In the genomic region with DNA sequence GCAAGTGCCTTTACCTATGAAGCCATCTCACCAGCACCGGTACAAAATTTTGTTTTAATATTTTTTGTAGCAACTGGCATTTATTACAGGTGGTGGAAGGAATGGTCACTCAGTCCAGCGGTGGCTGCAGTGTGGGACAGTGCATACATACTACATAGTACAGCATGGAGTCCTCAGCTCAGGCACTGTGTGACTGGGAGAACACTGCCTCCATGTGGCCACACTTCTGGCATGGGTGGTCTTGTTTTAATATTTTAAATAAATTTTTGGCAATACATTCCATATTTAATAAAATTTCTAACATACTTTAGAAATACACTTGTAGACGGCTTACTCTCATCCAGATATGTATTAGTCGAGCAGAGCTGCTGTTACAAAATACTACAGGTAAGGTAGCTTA, we compare ENCODE assay signal across 28 mouse cellular contexts. TPM values are rescaled to one million over a fixed set of nuclear protein-coding genes. Genes with fewer than 3 reads are reported as not detected.
DNase-seq lines count a peak whose midpoint lies in the region; ATAC-seq and TF ChIP-seq lines count a peak whose summit lies in the region.
"Had no signal": no experiment of that assay in that cellular context is flagged by ENCODE, and none has a peak within 500 bp of the region (broad histone marks: within the 10 kb centered on the region; RNA-seq: fewer than 3 reads in every experiment).

No protein-coding gene starts in this region.

- H3K9me3 ChIP-seq in lung, embryonic 14.5 days (ENCODE audit: low read depth, low read length), result no peaks in the 10 kb centered on the region
- H3K9me3 ChIP-seq in CH12.LX (replicated peaks; ENCODE audit: low read length), result no peaks in the 10 kb centered on the region
- H3K9me3 ChIP-seq: embryonic facial prominence, embryonic 10.5 days; embryonic facial prominence, embryonic 12.5 days; forebrain, embryonic 13.5 days; forebrain, embryonic 15.5 days had no signal

- dilution Hi-C loops in CH12.LX (cut with MboI; ENCODE audit: extremely low pct_ligation_motif_present, extremely low pct_unique_long_range_greater_than_20kb, low sequenced_read_pairs), result no loop called here

- H3K27me3 ChIP-seq in kidney, adult 2 months (replicated peaks; ENCODE audit: control insufficient read depth, insufficient read depth, low read length), result no peaks in the 10 kb centered on the region
- H3K27me3 ChIP-seq in lung, embryonic 14.5 days (ENCODE audit: insufficient read depth, low read length), result no peaks in the 10 kb centered on the region
- H3K27me3 ChIP-seq in CH12.LX (replicated peaks), result no peaks in the 10 kb centered on the region
- H3K27me3 ChIP-seq: embryonic facial prominence, embryonic 12.5 days; forebrain, embryonic 13.5 days; forebrain, embryonic 15.5 days had no signal

- no peaks in the 10 kb centered on the region for H3K79me2 ChIP-seq in CH12.LX (replicated peaks; ENCODE audit: control insufficient read depth, extremely low read depth, insufficient read depth, poor library complexity, severe bottlenecking)

- H3K27ac ChIP-seq in kidney, adult 2 months (ENCODE audit: insufficient read depth, low read depth, low read length), result no peak overlapping the region
- H3K27ac ChIP-seq in lung, embryonic 14.5 days (ENCODE audit: low read depth), result no peak overlapping the region
- H3K27ac ChIP-seq in CH12.LX (ENCODE audit: insufficient read depth, low read depth), result no peak overlapping the region
- H3K27ac ChIP-seq: embryonic facial prominence, embryonic 10.5 days; embryonic facial prominence, embryonic 12.5 days; forebrain, embryonic 13.5 days; forebrain, embryonic 15.5 days had no signal

- no peaks in the 10 kb centered on the region for H3K4me1 ChIP-seq in kidney, adult 2 months (ENCODE audit: control insufficient read depth, insufficient read depth, low read length)
- no peaks in the 10 kb centered on the region for H3K4me1 ChIP-seq in lung, embryonic 14.5 days (ENCODE audit: insufficient read depth)
- H3K4me1 ChIP-seq in CH12.LX (ENCODE audit: control insufficient read depth in 1 of 2, insufficient read depth in 2 of 2), result peaks cover 10 to 17% of the 10 kb centered on the region in 2 experiments
- H3K4me1 ChIP-seq: embryonic facial prominence, embryonic 10.5 days; embryonic facial prominence, embryonic 12.5 days; forebrain, embryonic 13.5 days; forebrain, embryonic 15.5 days had no signal

- no peak for TF ChIP-seq POLR2A in kidney, adult 2 months (IDR thresholded peaks at IDR 0.05; ENCODE audit: low read depth, low read length)
- TF ChIP-seq POLR2A in CH12.LX (IDR thresholded peaks at IDR 0.05; ENCODE audit: low read depth, low read length), result no peak

- TF ChIP-seq CTCF in kidney, adult 2 months (conservative IDR thresholded peaks at IDR 0.05; ENCODE audit: insufficient read depth, insufficient read length, low read depth, low read length), result 0 out of 2 replicates have a peak, but pooled peaks have one; percentile 5
- peak; percentile 13; the same call in 1 of the 2 replicates for TF ChIP-seq CTCF in lung, embryonic 14.5 days (IDR thresholded peaks at IDR 0.05; ENCODE audit: low read depth)
- TF ChIP-seq CTCF in CH12.LX (conservative IDR thresholded peaks at IDR 0.05 in 1 of 2, IDR thresholded peaks at IDR 0.05 in 1 of 2; ENCODE audit: low read depth in 2 of 2, low read length in 2 of 2), result peak in 1 of 2 experiments; percentile 59; a peak in 2 of 4 replicates

- no peak overlapping the region for H3K9ac ChIP-seq in lung, embryonic 14.5 days
- no peak overlapping the region for H3K9ac ChIP-seq in CH12.LX (ENCODE audit: insufficient read depth, low read depth)
- H3K9ac ChIP-seq: embryonic facial prominence, embryonic 12.5 days; forebrain, embryonic 13.5 days; forebrain, embryonic 15.5 days; forebrain, postnatal 0 days had no signal

- H3K36me3 ChIP-seq in kidney, adult 2 months (ENCODE audit: control insufficient read depth, insufficient read depth, low read length), result no peaks in the 10 kb centered on the region
- H3K36me3 ChIP-seq in lung, embryonic 14.5 days (ENCODE audit: insufficient read depth), result no peaks in the 10 kb centered on the region
- H3K36me3 ChIP-seq in CH12.LX (replicated peaks in 1 of 2; ENCODE audit: control insufficient read depth in 1 of 2, insufficient read depth in 1 of 2, low read length in 1 of 2), result no peaks in the 10 kb centered on the region
- H3K36me3 ChIP-seq: embryonic facial prominence, embryonic 10.5 days; embryonic facial prominence, embryonic 12.5 days; forebrain, embryonic 15.5 days had no signal

- peak; percentile 57 for TF ChIP-seq RAD21 in CH12.LX (IDR thresholded peaks at IDR 0.05; ENCODE audit: low read depth, low read length)

- no peak overlapping the region for H3K4me2 ChIP-seq in lung, embryonic 14.5 days
- H3K4me2 ChIP-seq in CH12.LX (ENCODE audit: insufficient read depth, low read depth, poor library complexity, severe bottlenecking), result no peak overlapping the region
- H3K4me2 ChIP-seq: embryonic facial prominence, embryonic 12.5 days; forebrain, embryonic 13.5 days; forebrain, embryonic 15.5 days had no signal

- ATAC-seq in lung, embryonic 14.5 days (ENCODE audit: insufficient read depth), result no peak
- ATAC-seq: activated CD4-positive, CD25-positive, alpha-beta regulatory T cell, adult 4 months; CD4-positive, CD25-positive, alpha-beta regulatory T cell, adult 4 months; forebrain, embryonic 13.5 days; forebrain, embryonic 15.5 days; forebrain, postnatal 0 days had no signal

- H3K4me3 ChIP-seq in kidney, adult 2 months (ENCODE audit: insufficient read depth, low read depth, low read length), result no peak overlapping the region
- no peak overlapping the region for H3K4me3 ChIP-seq in lung, embryonic 14.5 days (ENCODE audit: low read depth, low read length)
- no peak overlapping the region for H3K4me3 ChIP-seq in CH12.LX (replicated peaks in 1 of 3; ENCODE audit: low read depth in 2 of 3, low read length in 2 of 3, poor library complexity in 1 of 3)
- H3K4me3 ChIP-seq: embryonic facial prominence, embryonic 10.5 days; embryonic facial prominence, embryonic 12.5 days; forebrain, embryonic 13.5 days; forebrain, embryonic 15.5 days had no signal

- DNase-seq in kidney, adult 2 months, result no peak
- DNase-seq in kidney, adult 11 months, result no peak
- no peak for DNase-seq in lung, embryonic 14.5 days
- DNase-seq in lung, postnatal 25 days (ENCODE audit: low spot score), result no peak
- no peak for DNase-seq in CH12.LX (ENCODE audit: extremely low read depth)
- no peak for DNase-seq in ovary, postnatal 14 days (ENCODE audit: low spot score)
- no peak for DNase-seq in urinary bladder, postnatal 36 days (ENCODE audit: low spot score in 2 of 2)
- DNase-seq: adrenal gland, adult 8-10 months; adrenal gland, postnatal 14 days; adrenal gland, postnatal 36 days; B cell, adult 2 months; cerebellum, adult 11-12 months; cerebellum, adult 2 months; cerebellum, adult 9-10 months; cerebellum, postnatal 10 days; cerebellum, postnatal 25 days; forebrain, postnatal 0 days had no signal

- WGBS in kidney, adult 2 months, result 92% methylated on average over 4 of the region's 4 CpGs
- WGBS in lung, embryonic 14.5 days, result 72% methylated on average over 4 of the region's 4 CpGs

- in situ Hi-C loops in CH12.LX (cut with MboI; ENCODE audit: low pct_ligation_motif_present, low pct_unique_long_range_greater_than_20kb, low sequenced_read_pairs), result no loop called here

- no peak for TF ChIP-seq EP300 in CH12.LX (IDR thresholded peaks at IDR 0.05; ENCODE audit: low read length)

TF ChIP-seq in CH12.LX, 34 proteins besides CTCF, POLR2A, EP300 and RAD21:
- TF ChIP-seq SMC3 (IDR thresholded peaks at IDR 0.05; ENCODE audit: low read depth, low read length) (peak; percentile 54), JUN (IDR thresholded peaks at IDR 0.05; ENCODE audit: insufficient read depth, low read depth, low read length) (no peak)
TF ChIP-seq in CH12.LX: peak in this region for 1.

RNA-seq across cellular contexts. Expression of a gene that starts 23.0 kb away (rescaled TPM):
- 4.4 and 4.6 TPM in 2 replicates for polyA plus RNA-seq in kidney, adult 2 months (2012; rRNA removed)
- 5.6 and 6.0 TPM in 2 replicates for polyA plus RNA-seq in lung, embryonic 14.5 days (2014; fragmentation: Nextera tagmentation; extraction: Ambion mirVana)
- 14.0 and 15.4 TPM in 2 replicates for total RNA-seq in CH12.LX (2012; rRNA removed)
- 25.0 and 26.4 TPM in 2 replicates for total RNA-seq in CH12.LX (2014; rRNA removed)
- polyA plus RNA-seq in CH12.LX (2012; ENCODE audit: insufficient read length, low read depth), result 10.0 and 10.7 TPM in 2 replicates

RNA-seq across cellular contexts. Expression of a gene that starts 45.6 kb away (rescaled TPM):
- polyA plus RNA-seq in kidney, adult 2 months (2012; rRNA removed), result not detected in 2 replicates
- not detected in 2 replicates for polyA plus RNA-seq in lung, embryonic 14.5 days (2014; fragmentation: Nextera tagmentation; extraction: Ambion mirVana)
- 223 and 280 TPM in 2 replicates for total RNA-seq in CH12.LX (2012; rRNA removed)
- total RNA-seq in CH12.LX (2014; rRNA removed), result 2.1 and 2.6 TPM in 2 replicates
- 12.9 and 14.2 TPM in 2 replicates for polyA plus RNA-seq in CH12.LX (2012; ENCODE audit: insufficient read length, low read depth)
- total RNA-seq: adrenal gland, adult 18-20 months; adrenal gland, adult 8-10 months; adrenal gland, postnatal 14 days; adrenal gland, postnatal 36 days; forebrain, postnatal 0 days; MEL had no signal
- polyA plus RNA-seq: activated CD4-positive, CD25-positive, alpha-beta regulatory T cell, adult 4 months; CD4-positive, CD25-positive, alpha-beta regulatory T cell, adult 4 months; cerebellum, adult 2 months; cortical plate, adult 2 months; embryonic facial prominence, embryonic 10.5 days; embryonic facial prominence, embryonic 12.5 days; embryonic facial prominence, embryonic 14.5 days; forebrain, embryonic 11.5 days; forebrain, embryonic 13.5 days; forebrain, embryonic 15.5 days; forebrain, postnatal 0 days had no signal

RNA-seq across cellular contexts. Expression of a gene that starts 55.9 kb away (rescaled TPM):
- not detected in 2 replicates for polyA plus RNA-seq in kidney, adult 2 months (2012; rRNA removed)
- not detected in 2 replicates for polyA plus RNA-seq in lung, embryonic 14.5 days (2014; fragmentation: Nextera tagmentation; extraction: Ambion mirVana)
- total RNA-seq in CH12.LX (2012; rRNA removed), result not detected in 2 replicates
- not detected in 2 replicates for total RNA-seq in CH12.LX (2014; rRNA removed)
- polyA plus RNA-seq in CH12.LX (2012; ENCODE audit: insufficient read length, low read depth), result not detected in 2 replicates
- total RNA-seq: adrenal gland, adult 18-20 months; adrenal gland, adult 8-10 months; adrenal gland, postnatal 14 days; adrenal gland, postnatal 36 days; forebrain, postnatal 0 days; MEL had no signal
- polyA plus RNA-seq: activated CD4-positive, CD25-positive, alpha-beta regulatory T cell, adult 4 months; CD4-positive, CD25-positive, alpha-beta regulatory T cell, adult 4 months; cerebellum, adult 2 months; cortical plate, adult 2 months; embryonic facial prominence, embryonic 10.5 days; embryonic facial prominence, embryonic 12.5 days; embryonic facial prominence, embryonic 14.5 days; forebrain, embryonic 11.5 days; forebrain, embryonic 13.5 days; forebrain, embryonic 15.5 days; forebrain, postnatal 0 days had no signal

Comparison
In these comparisons a context has a peak if more than half of its experiments do, and no peak if none do; other contexts are left out.
1. RNA of a gene that starts 45.6 kb away (polyA plus RNA-seq): 12.9 to 14.2 TPM in CH12.LX; not detected in lung, embryonic 14.5 days and not detected in kidney, adult 2 months; every median in the first group is over 10 times any median in the second.